Mouse (Mus musculus) hindbrain, embryonic 15.5 days (tissue): ENCODE results near the gene Mad1l1. TPM values are rescaled to one million over a fixed set of nuclear protein-coding genes. Genes with fewer than 3 reads are reported as not detected.
A peak's percentile ranks its signal among the peaks of the same experiment; 100 is the strongest.
"Not testable (repeated sequence)": the region's sequence is repeated elsewhere in the genome, so short reads cannot be mapped to it uniquely, and the experiment has no call there.

Source experiments
- ATAC-seq: fragments of 200-750 bp; cut with Nextera tagmentation; 2 replicates; pipeline ENCODE4 v1.8.0; 2017; ENCODE audit warnings: low read depth, moderate number of reproducible peaks, moderate TSS enrichment; ENCODE audit not compliant: low FRiP score
- H3K27ac ChIP-seq: fragments of 300-500 bp; sonication (generic); replicated peaks from 2 replicates; pipeline ENCODE4 v1.5.1; 2015; ENCODE audit warnings: mild to moderate bottlenecking, inconsistent platforms
- H3K27me3 ChIP-seq: fragments of 300-500 bp; sonication (generic); 2 replicates; pipeline ENCODE4 v1.6.1; 2015; ENCODE audit warnings: control low read depth, inconsistent platforms
- H3K36me3 ChIP-seq: fragments of 300-500 bp; sonication (generic); 2 replicates; pipeline ENCODE4 v1.6.1; 2015; ENCODE audit warnings: control low read depth, inconsistent platforms
- H3K4me1 ChIP-seq: fragments of 300-500 bp; sonication (generic); replicated peaks from 2 replicates; pipeline ENCODE4 v1.6.1; 2015; ENCODE audit warnings: control low read depth, inconsistent platforms
- H3K4me2 ChIP-seq: fragments of 300-500 bp; sonication (generic); 2 replicates; pipeline ENCODE4 v1.6.1; 2015; ENCODE audit warnings: moderate library complexity, mild to moderate bottlenecking, inconsistent platforms
- H3K4me3 ChIP-seq: fragments of 300-500 bp; sonication (generic); 2 replicates; pipeline ENCODE4 v1.5.1; 2015; ENCODE audit warnings: mild to moderate bottlenecking, inconsistent platforms
- H3K9ac ChIP-seq: fragments of 300-500 bp; sonication (generic); 2 replicates; pipeline ENCODE4 v1.6.1; 2015; ENCODE audit warnings: inconsistent platforms
- H3K9me3 ChIP-seq: fragments of 300-500 bp; sonication (generic); 2 replicates; pipeline ENCODE4 v1.6.1; 2016; ENCODE audit warnings: control low read depth, inconsistent platforms
- WGBS: fragments of 180-500 bp; shearing (Covaris S2); methylation state at CpG from one replicate; pipeline ENCODE4 v1.1.7; 2015; 5-methylcytosine and 5-hydroxymethylcytosine counted together
- polyA plus RNA-seq: library from polyadenylated mRNA; unstranded; fragments of >200 nt; fragmentation: Nextera tagmentation; extraction: Ambion mirVana; gene quantifications from 2 replicates; pipeline ENCODE4 v1.2.1, GENCODE M21; 2015

Gene Mad1l1
- polyA plus RNA-seq, 1 experiment from 2014 or later: 33.1 TPM

- Histone ChIP-seq H3K27me3 (no peaks in the 10 kb centered on the region), H3K9ac (no peak overlapping the region), H3K27ac (no peak overlapping the region), H3K4me1 (peaks cover 34% of the 10 kb centered on the region), H3K4me2 (no peak overlapping the region), H3K9me3 (no peaks in the 10 kb centered on the region), H3K4me3 (no peak overlapping the region), H3K36me3 (no peaks in the 10 kb centered on the region)
- ATAC-seq: no peak
- 66% methylated on average over 7 of the region's 7 CpGs for WGBS
Observed at GRCm38 (mm10) chr5:140018780-140019179, 302.6 kb downstream of the Mad1l1 start.

- H3K4me2 ChIP-seq: no peak overlapping the region
- 100% methylated on average over 1 of the region's 1 CpGs for WGBS
- no peaks in the 10 kb centered on the region for H3K36me3 ChIP-seq
- H3K4me3 ChIP-seq: no peak overlapping the region
- no peaks in the 10 kb centered on the region for H3K27me3 ChIP-seq
- no peak for ATAC-seq
- H3K4me1 ChIP-seq: peaks cover 15% of the 10 kb centered on the region
- H3K9ac ChIP-seq: no peak overlapping the region
- no peaks in the 10 kb centered on the region for H3K9me3 ChIP-seq
- no peak overlapping the region for H3K27ac ChIP-seq
Observed at GRCm38 (mm10) chr5:140016896-140017295, 304.5 kb downstream of the Mad1l1 start.

GRCm38 (mm10) chr5:140013652-140014051, 307.7 kb downstream of the Mad1l1 start:
- ATAC-seq: no peak
- H3K4me3 ChIP-seq: no peak overlapping the region
- no peak overlapping the region for H3K27ac ChIP-seq
- peaks cover 8% of the 10 kb centered on the region for H3K4me1 ChIP-seq
- no peak overlapping the region for H3K4me2 ChIP-seq
- no peaks in the 10 kb centered on the region for H3K9me3 ChIP-seq
- WGBS: 61% methylated on average over 5 of the region's 5 CpGs
- no peaks in the 10 kb centered on the region for H3K36me3 ChIP-seq
- no peak overlapping the region for H3K9ac ChIP-seq
- H3K27me3 ChIP-seq: no peaks in the 10 kb centered on the region

GRCm38 (mm10) chr5:140012286-140012967, 308.9 kb downstream of the Mad1l1 start:
- Histone ChIP-seq H3K27me3 (no peaks in the 10 kb centered on the region), H3K27ac (no peak overlapping the region), H3K36me3 (no peaks in the 10 kb centered on the region), H3K9me3 (no peaks in the 10 kb centered on the region), H3K4me2 (no peak overlapping the region), H3K9ac (no peak overlapping the region), H3K4me3 (no peak overlapping the region), H3K4me1 (0 out of 2 replicates have a peak, but pooled peaks cover 6% of the 10 kb centered on the region)
- ATAC-seq: no peak
- 85% methylated on average over 12 of the region's 12 CpGs for WGBS

DNA sequence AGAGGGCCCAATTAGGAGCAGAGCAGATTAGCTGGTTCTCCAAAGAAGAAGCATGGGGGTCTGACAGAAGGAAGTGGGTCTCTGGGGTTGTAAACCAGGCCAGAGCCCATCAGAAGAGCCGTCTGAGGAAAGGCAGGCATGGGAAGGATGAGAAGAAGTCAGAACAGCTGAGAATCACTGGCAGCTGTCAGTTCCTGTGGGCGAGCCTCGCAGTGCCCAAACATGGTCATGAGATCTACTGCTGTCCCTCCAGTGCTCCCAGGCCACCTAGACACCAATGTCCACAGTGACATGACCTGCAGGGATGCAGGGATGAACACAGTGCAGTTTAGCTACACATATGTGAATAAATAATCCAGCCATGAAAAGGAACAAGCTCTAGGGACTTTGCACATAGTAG, 310.9 kb downstream of the Mad1l1 start:
- Histone ChIP-seq H3K27me3 (no peaks in the 10 kb centered on the region), H3K9me3 (no peaks in the 10 kb centered on the region), H3K36me3 (no peaks in the 10 kb centered on the region), H3K4me2 (no peak overlapping the region), H3K4me1 (0 out of 2 replicates have a peak, but pooled peaks cover 9% of the 10 kb centered on the region), H3K4me3 (no peak overlapping the region), H3K27ac (no peak overlapping the region), H3K9ac (no peak overlapping the region)
- ATAC-seq: no peak
- 93% methylated on average over 3 of the region's 3 CpGs for WGBS

- no peak for ATAC-seq
- H3K27ac ChIP-seq: no peak overlapping the region
Observed at GRCm38 (mm10) chr5:140009083-140009655, 312.2 kb downstream of the Mad1l1 start.

GRCm38 (mm10) chr5:140008523-140008806, 312.9 kb downstream of the Mad1l1 start:
- H3K4me1 ChIP-seq: 0 out of 2 replicates have a peak, but pooled peaks cover 6% of the 10 kb centered on the region
- H3K4me2 ChIP-seq: no peak overlapping the region
- H3K4me3 ChIP-seq: no peak overlapping the region
- ATAC-seq: no peak
- no peaks in the 10 kb centered on the region for H3K27me3 ChIP-seq
- 86% methylated on average over 5 of the region's 5 CpGs for WGBS
- H3K27ac ChIP-seq: no peak overlapping the region
- no peaks in the 10 kb centered on the region for H3K36me3 ChIP-seq
- H3K9me3 ChIP-seq: no peaks in the 10 kb centered on the region
- no peak overlapping the region for H3K9ac ChIP-seq

More at GRCm38 (mm10) chr5:140009083-140009655, 312.2 kb downstream of the Mad1l1 start:
- no peaks in the 10 kb centered on the region for H3K36me3 ChIP-seq
- 0 out of 2 replicates have a peak, but pooled peaks cover 9% of the 10 kb centered on the region for H3K4me1 ChIP-seq
- no peak overlapping the region for H3K4me2 ChIP-seq
- H3K9me3 ChIP-seq: no peaks in the 10 kb centered on the region
- H3K27me3 ChIP-seq: no peaks in the 10 kb centered on the region
- H3K9ac ChIP-seq: no peak overlapping the region
- 83% methylated on average over 7 of the region's 7 CpGs for WGBS
- H3K4me3 ChIP-seq: no peak overlapping the region

DNA sequence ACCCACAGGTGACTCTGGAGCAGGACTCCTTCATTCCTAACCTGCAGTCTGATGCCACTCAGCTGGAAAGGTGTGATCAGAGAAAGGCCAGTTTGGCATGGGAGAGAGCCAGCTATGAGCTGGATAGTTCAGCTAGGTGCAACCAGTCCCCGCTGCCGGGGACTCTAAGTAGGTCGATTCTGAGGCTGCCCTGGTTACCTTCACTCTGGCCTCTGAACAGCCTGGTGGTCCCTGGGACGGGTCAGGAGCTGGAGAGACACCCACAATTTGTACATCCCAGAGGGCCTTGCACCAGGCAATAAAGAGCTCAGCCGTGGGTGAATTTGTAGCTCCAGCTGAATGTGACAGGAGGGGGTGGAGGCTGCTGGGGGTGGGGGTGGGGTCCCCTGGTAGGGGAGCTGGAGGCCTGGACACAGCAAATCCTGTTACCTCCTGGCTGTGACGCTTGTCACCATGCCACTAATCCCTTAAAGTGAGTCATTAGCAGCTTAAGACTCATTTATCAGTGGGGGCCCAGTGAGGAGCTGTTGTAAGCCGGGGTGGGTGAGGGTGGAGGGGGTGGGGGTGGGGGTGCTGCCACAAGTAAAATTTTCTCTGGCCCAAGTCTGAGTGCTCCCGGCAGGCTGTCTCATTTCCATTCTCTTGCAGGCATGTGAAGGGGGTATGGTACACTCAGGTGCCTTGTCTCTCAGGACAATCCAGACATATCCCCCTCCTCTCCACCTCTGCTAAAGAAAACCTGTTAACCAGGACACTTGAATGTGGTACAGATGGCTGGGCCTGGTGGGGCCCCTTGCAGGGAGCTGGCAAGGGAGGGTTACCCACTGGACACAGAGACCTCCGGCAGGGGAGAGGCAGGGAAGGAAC, 313.5 kb downstream of the Mad1l1 start:
- Histone ChIP-seq H3K9me3 (no peaks in the 10 kb centered on the region), H3K27me3 (no peaks in the 10 kb centered on the region), H3K36me3 (no peaks in the 10 kb centered on the region), H3K27ac (no peak overlapping the region), H3K4me3 (no peak overlapping the region), H3K4me1 (0 out of 2 replicates have a peak, but pooled peaks cover 6% of the 10 kb centered on the region), H3K9ac (no peak overlapping the region), H3K4me2 (no peak overlapping the region)
- 44% methylated on average over 9 of the region's 9 CpGs for WGBS
- 0 out of 2 replicates have a peak, but pooled peaks have one; percentile 4 for ATAC-seq

- H3K4me2 ChIP-seq: no peak overlapping the region
- H3K4me1 ChIP-seq: 0 out of 2 replicates have a peak, but pooled peaks cover 10% of the 10 kb centered on the region
- no peaks in the 10 kb centered on the region for H3K27me3 ChIP-seq
- WGBS: 67% methylated on average over 8 of the region's 8 CpGs
- no peak overlapping the region for H3K27ac ChIP-seq
- ATAC-seq: no peak
- H3K9me3 ChIP-seq: no peaks in the 10 kb centered on the region
- H3K4me3 ChIP-seq: no peak overlapping the region
- H3K36me3 ChIP-seq: no peaks in the 10 kb centered on the region
- H3K9ac ChIP-seq: no peak overlapping the region
Observed at GRCm38 (mm10) chr5:140006861-140007260, 314.5 kb downstream of the Mad1l1 start.

DNA sequence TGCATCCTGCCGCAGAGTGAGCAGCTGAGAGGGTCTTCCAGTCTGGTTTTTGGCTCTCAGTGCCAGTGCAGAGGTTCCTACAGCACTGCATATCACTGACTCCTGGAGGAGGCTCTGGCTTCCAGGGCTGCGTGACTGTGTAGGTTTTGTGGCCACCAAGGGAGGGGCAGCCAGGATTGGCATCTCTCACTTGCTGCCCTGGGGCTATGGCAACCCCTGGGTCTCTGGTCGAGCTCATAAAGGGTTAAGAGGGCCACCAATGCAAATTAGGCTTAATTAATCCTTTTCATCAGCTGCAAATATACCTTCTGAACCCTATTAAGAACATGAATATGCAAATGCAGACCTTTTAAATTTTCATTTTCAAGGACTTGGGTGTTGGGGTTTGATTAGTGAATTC, 318.8 kb downstream of the Mad1l1 start:
- H3K27me3 ChIP-seq: no peaks in the 10 kb centered on the region
- 41% methylated on average over 3 of the region's 3 CpGs for WGBS
- no peaks in the 10 kb centered on the region for H3K9me3 ChIP-seq
- no peak overlapping the region for H3K27ac ChIP-seq
- no peak for ATAC-seq
- no peak overlapping the region for H3K9ac ChIP-seq
- no peaks in the 10 kb centered on the region for H3K36me3 ChIP-seq
- H3K4me3 ChIP-seq: no peak overlapping the region
- 0 out of 2 replicates have a peak, but pooled peaks cover 6% of the 10 kb centered on the region for H3K4me1 ChIP-seq
- no peak overlapping the region for H3K4me2 ChIP-seq

DNA sequence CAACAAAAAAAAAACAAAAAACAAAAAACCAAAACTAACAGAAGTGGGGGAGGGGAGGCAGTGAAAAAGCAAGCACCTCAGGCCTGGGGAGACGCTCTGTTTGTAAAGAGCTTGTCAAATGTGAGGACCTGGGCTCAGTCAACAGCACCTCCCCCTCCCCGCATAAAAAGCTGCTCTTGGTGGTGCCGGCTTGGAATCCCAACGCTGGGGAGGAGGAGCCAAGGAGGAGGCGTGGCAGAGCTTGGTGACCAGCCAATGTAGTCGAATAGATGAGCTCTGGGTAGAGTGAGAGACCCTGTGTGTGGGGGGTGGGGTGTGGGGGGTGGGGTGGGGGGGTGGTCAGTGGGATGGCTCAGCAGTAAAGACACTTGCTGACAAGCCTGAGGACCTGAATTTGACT, 322.4 kb downstream of the Mad1l1 start:
- Histone ChIP-seq H3K27me3 (no peaks in the 10 kb centered on the region), H3K4me3 (no peak overlapping the region), H3K4me1 (0 out of 2 replicates have a peak, but pooled peaks cover 4% of the 10 kb centered on the region), H3K27ac (no peak overlapping the region), H3K9me3 (no peaks in the 10 kb centered on the region), H3K36me3 (no peaks in the 10 kb centered on the region), H3K9ac (no peak overlapping the region), H3K4me2 (no peak overlapping the region)
- WGBS: 25% methylated on average over 6 of the region's 6 CpGs
- no peak for ATAC-seq

- 61% methylated on average over 12 of the region's 12 CpGs for WGBS
- H3K27ac ChIP-seq, H3K9ac ChIP-seq, H3K4me1 ChIP-seq, H3K27me3 ChIP-seq, H3K4me3 ChIP-seq, H3K4me2 ChIP-seq, H3K9me3 ChIP-seq, H3K36me3 ChIP-seq: not testable (repeated sequence)
- ATAC-seq: 0 out of 2 replicates have a peak, but pooled peaks have one; percentile 43
Observed at GRCm38 (mm10) chr5:139998321-139998720, 323.0 kb downstream of the Mad1l1 start.
